Mouse (Mus musculus) intestine, embryonic 16.5 days (tissue): ENCODE measurements around the gene Prr3. TPM values are rescaled to one million over a fixed set of nuclear protein-coding genes. Genes with fewer than 3 reads are reported as not detected.
A peak's percentile ranks its signal among the peaks of the same experiment; 100 is the strongest.

Experiments used
- ATAC-seq: fragments of 200-750 bp; cut with Nextera tagmentation; 2 replicates; pipeline ENCODE4 v1.8.0; 2017; ENCODE audit warnings: moderate TSS enrichment, moderate library complexity
- H3K27ac ChIP-seq: fragments of 300-500 bp; sonication (generic); 2 replicates; pipeline ENCODE4 v1.5.1; 2014; ENCODE audit warnings: mild to moderate bottlenecking, low read length
- H3K27me3 ChIP-seq: fragments of 300-500 bp; sonication (generic); replicated peaks from 2 replicates; pipeline ENCODE4 v1.6.1; 2014; ENCODE audit warnings: low read length, control low read depth, mixed read lengths; ENCODE audit not compliant: control insufficient read depth, insufficient read depth
- H3K36me3 ChIP-seq: fragments of 300-500 bp; sonication (generic); 2 replicates; pipeline ENCODE4 v1.6.1; 2014; ENCODE audit warnings: low read length, control low read depth; ENCODE audit not compliant: control insufficient read depth, insufficient read depth
- H3K4me1 ChIP-seq: fragments of 300-500 bp; sonication (generic); 2 replicates; pipeline ENCODE4 v1.6.1; 2014; ENCODE audit warnings: low read length, control low read depth, mixed read lengths; ENCODE audit not compliant: control insufficient read depth, insufficient read depth
- H3K4me2 ChIP-seq: fragments of 300-500 bp; sonication (generic); 2 replicates; pipeline ENCODE4 v1.6.1; 2014; ENCODE audit warnings: low read depth, low read length, control low read depth
- H3K4me3 ChIP-seq: fragments of 300-500 bp; sonication (generic); 2 replicates; pipeline ENCODE4 v1.5.1; 2014; ENCODE audit warnings: mild to moderate bottlenecking, low read length
- H3K9ac ChIP-seq: fragments of 300-500 bp; sonication (generic); 2 replicates; pipeline ENCODE4 v1.6.1; 2014; ENCODE audit warnings: low read depth, low read length
- H3K9me3 ChIP-seq: fragments of 300-500 bp; sonication (generic); 2 replicates; pipeline ENCODE4 v1.6.1; 2016; ENCODE audit warnings: low read length, control low read depth; ENCODE audit not compliant: control insufficient read depth
- WGBS: fragments of 180-500 bp; shearing (Covaris S2); extraction: QIAGEN DNeasy Blood & Tissue Kit; methylation state at CpG from one replicate; pipeline ENCODE4 v1.1.7; 2014; 5-methylcytosine and 5-hydroxymethylcytosine counted together
- microRNA counts: library from miRNA; unstranded; fragments of <30 nt; microRNA quantifications from one replicate; lab custom pipeline; 2016
- microRNA-seq: library from miRNA; unstranded; fragments of <30 nt; microRNA quantifications from one replicate; pipeline ENCODE4, GENCODE M21; 2016
- polyA plus RNA-seq: library from polyadenylated mRNA; unstranded; fragments of >200 nt; fragmentation: Nextera tagmentation; extraction: Ambion mirVana; gene quantifications from 2 replicates; pipeline ENCODE4 v1.2.1, GENCODE M21; 2015

The Prr3 gene
- polyA plus RNA-seq, 1 experiment from 2014 or later: 25.9 TPM

- Histone ChIP-seq H3K9me3 (no peaks in the 10 kb centered on the region), H3K27ac (no peak overlapping the region), H3K9ac (no peak overlapping the region), H3K4me2 (no peak overlapping the region), H3K27me3 (no peaks in the 10 kb centered on the region), H3K4me3 (no peak overlapping the region), H3K36me3 (peaks cover 30% of the 10 kb centered on the region; the same call in 1 of the 2 replicates), H3K4me1 (0 out of 2 replicates have a peak, but pooled peaks cover 3% of the 10 kb centered on the region)
- WGBS: 91% methylated on average over 12 of the region's 12 CpGs
- no peak for ATAC-seq
These were observed 49.4 kb downstream of the Prr3 start for GRCm38 (mm10) chr17:35930627-35931026.

GRCm38 (mm10) chr17:35929534-35929933 lies 50.5 kb downstream of the Prr3 start:
- Histone ChIP-seq H3K9me3 (no peaks in the 10 kb centered on the region), H3K27me3 (no peaks in the 10 kb centered on the region), H3K36me3 (peaks cover 36% of the 10 kb centered on the region; the same call in 1 of the 2 replicates), H3K4me2 (no peak overlapping the region), H3K4me3 (no peak overlapping the region), H3K9ac (no peak overlapping the region), H3K4me1 (0 out of 2 replicates have a peak, but pooled peaks cover 3% of the 10 kb centered on the region), H3K27ac (no peak overlapping the region)
- 98% methylated on average over 2 of the region's 2 CpGs for WGBS
- no peak for ATAC-seq

- H3K36me3 ChIP-seq: peaks cover 42% of the 10 kb centered on the region; the same call in 1 of the 2 replicates
These were observed 52.6 kb downstream of the Prr3 start for GRCm38 (mm10) chr17:35927471-35927870.

DNA sequence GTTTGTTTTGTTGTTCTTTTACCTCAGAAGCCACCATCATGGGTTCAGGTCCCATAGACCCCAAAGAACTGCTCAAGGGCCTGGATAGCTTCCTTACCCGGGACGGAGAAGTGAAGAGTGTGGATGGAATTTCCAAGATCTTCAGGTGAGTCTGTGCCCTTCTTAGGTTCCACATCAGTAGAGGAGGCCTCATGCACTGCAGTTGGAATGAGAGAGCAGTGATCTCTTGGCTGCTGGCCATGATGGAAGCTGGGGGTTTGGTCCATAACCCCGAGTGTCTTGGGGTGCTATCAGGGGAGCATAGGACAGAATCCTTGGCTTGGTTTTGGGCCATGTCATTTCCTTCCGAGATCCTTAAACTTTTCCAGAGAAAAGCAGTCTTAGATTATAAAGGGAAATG lies 56.8 kb downstream of the Prr3 start:
- no peak for ATAC-seq
- peaks cover 28% of the 10 kb centered on the region for H3K4me1 ChIP-seq
- WGBS: 90% methylated on average over 4 of the region's 4 CpGs

More at GRCm38 (mm10) chr17:35927471-35927870, 52.6 kb downstream of the Prr3 start:
- Histone ChIP-seq H3K27me3 (no peaks in the 10 kb centered on the region), H3K4me3 (no peak overlapping the region), H3K4me1 (0 out of 2 replicates have a peak, but pooled peaks cover 3% of the 10 kb centered on the region), H3K27ac (no peak overlapping the region), H3K4me2 (no peak overlapping the region), H3K9ac (no peak overlapping the region), H3K9me3 (no peaks in the 10 kb centered on the region)
- WGBS: 51% methylated on average over 1 of the region's 1 CpGs
- ATAC-seq: peak; percentile 48

GRCm38 (mm10) chr17:35922566-35922965 lies 57.5 kb downstream of the Prr3 start:
- no peak overlapping the region for H3K9ac ChIP-seq
- peaks cover 23% of the 10 kb centered on the region; the same call in 1 of the 2 replicates for H3K36me3 ChIP-seq

More for the DNA sequence above, 56.8 kb downstream of the Prr3 start:
- peaks cover 29% of the 10 kb centered on the region; the same call in 1 of the 2 replicates for H3K36me3 ChIP-seq
- no peak overlapping the region for H3K4me3 ChIP-seq
- H3K9ac ChIP-seq: no peak overlapping the region
- H3K27me3 ChIP-seq: no peaks in the 10 kb centered on the region
- H3K9me3 ChIP-seq: no peaks in the 10 kb centered on the region
- H3K4me2 ChIP-seq: no peak overlapping the region
- no peak overlapping the region for H3K27ac ChIP-seq

More at GRCm38 (mm10) chr17:35922566-35922965, 57.5 kb downstream of the Prr3 start:
- ATAC-seq: no peak
- Histone ChIP-seq H3K27ac (no peak overlapping the region), H3K9me3 (no peaks in the 10 kb centered on the region), H3K4me1 (peaks cover 28% of the 10 kb centered on the region), H3K4me3 (no peak overlapping the region), H3K27me3 (no peaks in the 10 kb centered on the region), H3K4me2 (no peak overlapping the region)
- WGBS: 79% methylated on average over 3 of the region's 3 CpGs

MicroRNAs within 50 kb of the gene (microRNA counts, 519-probe panel; counts per million panel counts)
- 1,749 counts per million, percentile 26 among the panel's probes with 10 or more counts for microRNA mmu-miR-877 (lab: Ali Mortazavi, UCI)

Small RNAs within 50 kb of the gene (microRNA-seq; reads per million reads assigned to microRNA genes)
- 59.2 reads per million, percentile 42 among the genes with 10 or more reads in this experiment for gene Mir877

Other genes starting within 250 kb of the Prr3 start
- 16.0 and 16.2 TPM in 2 replicates for gene Ier3, start 158.6 kb downstream of the Prr3 start, polyA plus RNA-seq
- gene Flot1, start 157.0 kb downstream of the Prr3 start, polyA plus RNA-seq: 56.9 and 58.5 TPM in 2 replicates
- gene Tubb5, start 141.9 kb downstream of the Prr3 start, polyA plus RNA-seq: 559 and 622 TPM in 2 replicates
- gene Mdc1, start 138.7 kb downstream of the Prr3 start, polyA plus RNA-seq: 10.0 and 11.8 TPM in 2 replicates
- 47.7 and 51.7 TPM in 2 replicates for gene Nrm, start 118.9 kb downstream of the Prr3 start, polyA plus RNA-seq
- 19.3 and 19.4 TPM in 2 replicates for gene Ppp1r18, start 114.6 kb downstream of the Prr3 start, polyA plus RNA-seq
- gene Dhx16, start 100.4 kb downstream of the Prr3 start, polyA plus RNA-seq: 36.0 and 38.3 TPM in 2 replicates
- gene 2310061I04Rik, start 82.8 kb downstream of the Prr3 start, polyA plus RNA-seq: 29.1 and 30.1 TPM in 2 replicates
- gene Atat1, start 70.2 kb downstream of the Prr3 start, polyA plus RNA-seq: 43.4 and 45.4 TPM in 2 replicates
- 133 and 145 TPM in 2 replicates for gene Mrps18b, start 63.8 kb downstream of the Prr3 start, polyA plus RNA-seq
- gene Ppp1r10, start 63.8 kb downstream of the Prr3 start, polyA plus RNA-seq: 28.8 and 30.1 TPM in 2 replicates
- gene Abcf1, start 10.5 kb downstream of the Prr3 start, polyA plus RNA-seq: 88.5 and 90.2 TPM in 2 replicates
- 35.8 and 36.4 TPM in 2 replicates for gene Gnl1, start 385 bp downstream of the Prr3 start, polyA plus RNA-seq
- 1.8 TPM in 2 replicates for gene H2-T24, start 40.3 kb upstream of the Prr3 start, polyA plus RNA-seq
- 17.7 and 19.4 TPM in 2 replicates for gene H2-T23, start 52.6 kb upstream of the Prr3 start, polyA plus RNA-seq
- 16.0 and 16.1 TPM in 2 replicates for gene H2-T22, start 62.5 kb upstream of the Prr3 start, polyA plus RNA-seq
- gene Gm6034, start 62.7 kb upstream of the Prr3 start, polyA plus RNA-seq: 0.86 and 1.2 TPM in 2 replicates
- gene Gm11127, start 78.1 kb upstream of the Prr3 start, polyA plus RNA-seq: 7.2 and 11.9 TPM in 2 replicates
- gene Gm19684, start 141.4 kb upstream of the Prr3 start, polyA plus RNA-seq: 0.29 and 0.36 TPM in 2 replicates
- gene Gm7030, start 149.2 kb upstream of the Prr3 start, polyA plus RNA-seq: 1.4 and 2.1 TPM in 2 replicates
- gene Gm8909, start 188.3 kb upstream of the Prr3 start, polyA plus RNA-seq: 1.9 and 3.5 TPM in 2 replicates
- 42.3 and 46.9 TPM in 2 replicates for gene H2-T3, start 210.1 kb upstream of the Prr3 start, polyA plus RNA-seq